In the genomic region with DNA sequence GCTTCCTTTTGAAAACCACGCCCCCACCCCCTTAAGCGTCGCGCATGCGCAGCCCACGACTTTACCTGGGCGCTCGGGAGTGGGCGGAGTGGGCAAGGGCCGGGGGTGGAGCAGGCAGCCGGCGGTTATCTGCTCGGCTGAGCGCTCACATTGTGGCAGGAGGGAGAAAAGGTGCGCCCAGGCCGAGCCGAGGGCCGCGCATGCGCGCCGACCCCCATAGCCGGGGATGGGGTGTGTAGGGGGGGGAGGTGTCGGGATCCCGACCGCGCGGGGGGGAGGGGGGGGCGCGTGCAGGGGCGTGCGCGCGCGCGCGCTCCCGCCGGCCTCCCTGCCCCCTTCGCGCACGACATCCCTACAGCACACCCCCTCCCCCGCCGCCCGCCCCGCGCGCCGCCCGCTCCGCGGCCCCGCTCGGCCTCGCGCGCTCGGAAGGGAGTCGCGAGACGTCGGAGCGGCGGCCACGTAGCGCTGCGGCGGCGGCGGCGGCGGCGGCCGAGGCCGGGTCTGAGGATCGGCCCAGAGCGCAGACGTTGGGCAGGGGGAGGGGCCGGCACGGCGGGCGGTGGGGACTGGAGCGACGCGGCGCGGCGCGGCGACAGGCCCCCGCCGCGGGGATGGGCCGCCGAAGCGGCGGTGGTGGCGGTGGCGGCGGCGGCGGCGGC, we compare ENCODE assay signal across 8 mouse cellular contexts. TPM values are rescaled to one million over a fixed set of nuclear protein-coding genes. Genes with fewer than 3 reads are reported as not detected.
A peak's percentile ranks its signal among the peaks of the same experiment; 100 is the strongest.
DNase-seq lines count a peak whose midpoint lies in the region; ATAC-seq and TF ChIP-seq lines count a peak whose summit lies in the region.

A gene (plus strand): TSS at position 111 of the 662 bp plus-strand sequence.

- H3K4me1 ChIP-seq in brown adipose tissue, adult 24 weeks (ENCODE audit: control insufficient read depth, insufficient read depth, insufficient read length, low read length): no peaks in the 10 kb centered on the region; the same call in 1 of the 2 replicates
- H3K4me1 ChIP-seq in heart, embryonic 14.5 days (ENCODE audit: control insufficient read depth in 2 of 2, insufficient read depth in 2 of 2, low read length in 2 of 2): peaks cover 7 to 28% of the 10 kb centered on the region in 2 experiments
- H3K4me1 ChIP-seq in liver, embryonic 15.5 days (replicated peaks): peaks cover 69% of the 10 kb centered on the region
- H3K4me1 ChIP-seq in neural tube, embryonic 12.5 days: peaks cover 14% of the 10 kb centered on the region
- peaks cover 8% of the 10 kb centered on the region for H3K4me1 ChIP-seq in testis, adult 2 months (ENCODE audit: control insufficient read depth, insufficient read depth, low read length)

- H3K36me3 ChIP-seq in heart, embryonic 14.5 days (ENCODE audit: control insufficient read depth, insufficient read depth, low read length): no peaks in the 10 kb centered on the region
- H3K36me3 ChIP-seq in liver, embryonic 15.5 days (replicated peaks): no peaks in the 10 kb centered on the region
- H3K36me3 ChIP-seq in neural tube, embryonic 12.5 days: no peaks in the 10 kb centered on the region
- H3K36me3 ChIP-seq in testis, adult 2 months (ENCODE audit: control insufficient read depth, insufficient read depth, low read length): no peaks in the 10 kb centered on the region

- no peaks in the 10 kb centered on the region for H3K9me3 ChIP-seq in heart, embryonic 14.5 days (ENCODE audit: control insufficient read depth, low read length)
- no peaks in the 10 kb centered on the region for H3K9me3 ChIP-seq in liver, embryonic 15.5 days (replicated peaks)
- no peaks in the 10 kb centered on the region for H3K9me3 ChIP-seq in neural tube, embryonic 12.5 days

- H3K9ac ChIP-seq in heart, embryonic 14.5 days (ENCODE audit: low read length): peak within 1 kb of the TSS; percentile 96
- peak within 1 kb of the TSS; percentile 93 for H3K9ac ChIP-seq in liver, embryonic 15.5 days
- H3K9ac ChIP-seq in neural tube, embryonic 12.5 days: peak within 1 kb of the TSS; percentile 98

- DNase-seq in fibroblast of lung, adult 2 months (ENCODE audit: low read depth): peak; percentile 23
- DNase-seq in kidney, postnatal 14 days: peak; percentile 94

- H3K27me3 ChIP-seq in heart, embryonic 14.5 days (ENCODE audit: control insufficient read depth, insufficient read depth, low read length): no peaks in the 10 kb centered on the region
- H3K27me3 ChIP-seq in liver, embryonic 15.5 days: no peaks in the 10 kb centered on the region
- H3K27me3 ChIP-seq in neural tube, embryonic 12.5 days (replicated peaks): no peaks in the 10 kb centered on the region
- no peaks in the 10 kb centered on the region for H3K27me3 ChIP-seq in testis, adult 2 months (ENCODE audit: control insufficient read depth, insufficient read depth, low read length)

- TF ChIP-seq POLR2A in testis, adult 2 months (IDR thresholded peaks at IDR 0.05; ENCODE audit: control insufficient read depth, low read depth, low read length): no peak

- H3K27ac ChIP-seq in brown adipose tissue, adult 24 weeks (replicated peaks; ENCODE audit: low read depth, low read length): peak within 1 kb of the TSS; percentile 49
- peak within 1 kb of the TSS; percentile 68 to 95 for H3K27ac ChIP-seq in heart, embryonic 14.5 days (replicated peaks in 1 of 2; ENCODE audit: control insufficient read depth in 1 of 2, insufficient read depth in 1 of 2, low read depth in 2 of 2, low read length in 2 of 2)
- H3K27ac ChIP-seq in liver, embryonic 15.5 days (replicated peaks): peak within 1 kb of the TSS; percentile 94
- H3K27ac ChIP-seq in neural tube, embryonic 12.5 days: peak within 1 kb of the TSS; percentile 97
- peak within 1 kb of the TSS; percentile 93 for H3K27ac ChIP-seq in testis, adult 2 months (ENCODE audit: control insufficient read depth, insufficient read depth, low read depth, low read length)

- H3K4me2 ChIP-seq in heart, embryonic 14.5 days (ENCODE audit: low read length): peak within 1 kb of the TSS; percentile 99
- peak within 1 kb of the TSS; percentile 99 for H3K4me2 ChIP-seq in liver, embryonic 15.5 days
- H3K4me2 ChIP-seq in neural tube, embryonic 12.5 days (replicated peaks): peak within 1 kb of the TSS; percentile 82

- TF ChIP-seq CTCF in testis, adult 2 months (IDR thresholded peaks at IDR 0.05; ENCODE audit: control insufficient read depth, insufficient read depth, insufficient replicate concordance, low read depth, low read length): no peak

- peak; percentile 82 for ATAC-seq in CD4-positive, CD25-positive, alpha-beta regulatory T cell, adult 4 months
- ATAC-seq in heart, embryonic 14.5 days (ENCODE audit: insufficient number of reproducible peaks, insufficient read depth, low FRiP score, low read depth): peak; percentile 87
- peak; percentile 85 for ATAC-seq in liver, embryonic 15.5 days (ENCODE audit: insufficient read depth)
- peak; percentile 92 for ATAC-seq in neural tube, embryonic 12.5 days (ENCODE audit: low FRiP score, low read depth)

- peak within 1 kb of the TSS; percentile 77 for H3K4me3 ChIP-seq in brown adipose tissue, adult 24 weeks (ENCODE audit: insufficient read depth, low read depth, low read length)
- H3K4me3 ChIP-seq in heart, embryonic 14.5 days (ENCODE audit: control insufficient read depth in 1 of 2, insufficient read depth in 1 of 2, low read depth in 1 of 2, low read length in 2 of 2): peak within 1 kb of the TSS; percentile 75 to 88
- peak within 1 kb of the TSS; percentile 88 for H3K4me3 ChIP-seq in liver, embryonic 15.5 days (replicated peaks)
- H3K4me3 ChIP-seq in neural tube, embryonic 12.5 days: peak within 1 kb of the TSS; percentile 91
- H3K4me3 ChIP-seq in testis, adult 2 months (ENCODE audit: control insufficient read depth, low read depth, low read length): peak within 1 kb of the TSS; percentile 91

- 0% methylated on average over 48 of the region's 103 CpGs for WGBS in heart, embryonic 14.5 days
- under 1% methylated on average over 91 of the region's 103 CpGs for WGBS in liver, embryonic 15.5 days (ENCODE audit: insufficient replicate concordance)
- under 1% methylated on average over 38 of the region's 103 CpGs for WGBS in neural tube, embryonic 12.5 days

RNA-seq across cellular contexts. Expression of the gene that starts here (rescaled TPM):
- polyA plus RNA-seq in CD4-positive, CD25-positive, alpha-beta regulatory T cell, adult 4 months (2017; shearing (Covaris generic)): 10 to 100 TPM; 15.1 to 21.3 TPM
- polyA plus RNA-seq in brown adipose tissue, adult 24 weeks (2012; ENCODE audit: insufficient read depth, insufficient read length, missing spikeins): 8.9 and 12.0 TPM in 2 replicates
- polyA plus RNA-seq in heart, embryonic 14.5 days (2014; fragmentation: Nextera tagmentation; extraction: Ambion mirVana): 5.5 and 6.7 TPM in 2 replicates
- polyA plus RNA-seq in liver, embryonic 15.5 days (2015; fragmentation: Nextera tagmentation; extraction: Ambion mirVana): 5.5 and 6.2 TPM in 2 replicates
- polyA plus RNA-seq in neural tube, embryonic 12.5 days (2016; fragmentation: Nextera tagmentation; extraction: Ambion mirVana): 26.1 and 29.9 TPM in 2 replicates
- polyA plus RNA-seq in testis, adult 2 months (2012; rRNA removed): 11.2 and 11.8 TPM in 2 replicates

Comparison
In these comparisons a context has a peak if more than half of its experiments do, and no peak if none do; other contexts are left out.
1. Peak in every context shown above with its lines: DNase-seq, ATAC-seq, H3K4me3 ChIP-seq and H3K27ac ChIP-seq.